Mouse (Mus musculus) olfactory bulb, adult 2 months (tissue): ENCODE data around the gene Zfp365.

Experiments used
- CTCF ChIP-seq: fragments of 200-500 bp; IDR thresholded peaks from 2 replicates; pipeline ENCODE4 v1.5.1; 2012; ENCODE audit warnings: low read depth, mild to moderate bottlenecking, low read length, moderate library complexity; ENCODE audit not compliant: insufficient read depth
- POLR2A ChIP-seq: fragments of 200-500 bp; IDR thresholded peaks from 2 replicates; pipeline ENCODE4 v1.6.1; 2012; ENCODE audit warnings: mild to moderate bottlenecking, low read depth, low read length, moderate library complexity; ENCODE audit not compliant: insufficient read depth

- no peak for TF ChIP-seq CTCF
- no peak for TF ChIP-seq POLR2A
These were observed 20.3 kb upstream of the Zfp365 start for GRCm38 (mm10) chr10:67932780-67933179.
